Mouse (Mus musculus): Measurements from ENCODE around the gene P2rx3. TPM values are rescaled to one million over a fixed set of nuclear protein-coding genes. Genes with fewer than 3 reads are reported as not detected.

P2rx3 gene
- total and polyA plus RNA-seq, 3 experiments = 2.2 to 7.1 (median 3.7) TPM

DNA sequence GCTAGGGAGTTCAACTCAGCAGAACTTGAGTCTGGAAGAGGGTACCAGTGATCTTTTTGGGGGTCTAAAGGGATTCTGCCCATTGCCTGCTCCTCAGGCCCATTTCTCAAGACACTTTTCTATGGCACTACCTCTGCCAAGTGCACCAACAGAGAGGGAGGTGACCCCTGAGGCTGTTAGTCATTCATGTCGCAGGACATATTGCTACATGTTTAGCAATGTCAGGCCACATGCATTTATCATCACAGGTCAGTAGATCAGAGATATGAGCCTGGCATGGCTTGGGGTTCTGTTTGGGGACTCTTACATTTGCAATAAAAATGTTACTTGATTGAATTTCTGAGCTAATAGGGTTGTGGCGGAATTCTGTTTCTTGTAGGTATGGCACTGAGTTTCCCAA lies 61.7 kb downstream of the P2rx3 start:
- dilution Hi-C loops (cut with MboI; ENCODE audit: extremely low pct_ligation_motif_present, extremely low pct_unique_long_range_greater_than_20kb, low sequenced_read_pairs) = no loop called here
- in situ Hi-C loops (cut with MboI; ENCODE audit: low pct_ligation_motif_present, low pct_unique_long_range_greater_than_20kb, low sequenced_read_pairs) = no loop called here
- no peak overlapping the region for H3K27ac ChIP-seq (ENCODE audit: insufficient read depth, low read depth)
- H3K79me2 ChIP-seq (replicated peaks; ENCODE audit: control insufficient read depth, extremely low read depth, insufficient read depth, poor library complexity, severe bottlenecking) = no peaks in the 10 kb centered on the region
- DNase-seq (ENCODE audit: extremely low read depth) = no peak
- H3K4me2 ChIP-seq (ENCODE audit: insufficient read depth, low read depth, poor library complexity, severe bottlenecking) = no peak overlapping the region
- TF ChIP-seq ELF1 (IDR thresholded peaks at IDR 0.05; ENCODE audit: low read depth, low read length) = no peak
- no peak for TF ChIP-seq GABPA (IDR thresholded peaks at IDR 0.05; ENCODE audit: insufficient replicate concordance, low read depth, low read length)
- TF ChIP-seq MEF2A (IDR thresholded peaks at IDR 0.05; ENCODE audit: borderline replicate concordance, low read depth, low read length) = no peak
- TF ChIP-seq E2F4 (IDR thresholded peaks at IDR 0.05; ENCODE audit: insufficient replicate concordance, low read depth, low read length) = no peak
- TF ChIP-seq MAFK (IDR thresholded peaks at IDR 0.05; ENCODE audit: insufficient replicate concordance, low read length) = no peak
- TF ChIP-seq SIN3A (IDR thresholded peaks at IDR 0.05; ENCODE audit: low read length) = no peak
- no peak for TF ChIP-seq CHD1 (IDR thresholded peaks at IDR 0.05; ENCODE audit: low read depth, low read length)
- TF ChIP-seq ZMIZ1 (IDR thresholded peaks at IDR 0.05; ENCODE audit: low read depth, low read length) = no peak
- H3K4me3 ChIP-seq (replicated peaks in 1 of 3; ENCODE audit: low read depth in 2 of 3, low read length in 2 of 3, poor library complexity in 1 of 3) = no peak overlapping the region
- H3K36me3 ChIP-seq (replicated peaks in 1 of 2; ENCODE audit: control insufficient read depth in 1 of 2, insufficient read depth in 1 of 2, low read length in 1 of 2) = no peaks in the 10 kb centered on the region
- no peaks in the 10 kb centered on the region for H3K27me3 ChIP-seq (replicated peaks)
- H3K4me1 ChIP-seq (ENCODE audit: control insufficient read depth in 1 of 2, insufficient read depth in 2 of 2) = peaks cover 0 to 13% of the 10 kb centered on the region in 2 experiments; a peak in 2 of 4 replicates
- no peak overlapping the region for H3K9ac ChIP-seq (ENCODE audit: insufficient read depth, low read depth)
- no peaks in the 10 kb centered on the region for H3K9me3 ChIP-seq (replicated peaks; ENCODE audit: low read length)

- Histone ChIP-seq H3K4me2 (ENCODE audit: insufficient read depth, low read depth, poor library complexity, severe bottlenecking) (no peak overlapping the region; the same call in 1 of the 2 replicates), H3K27ac (ENCODE audit: insufficient read depth, low read depth) (peak overlapping the region; percentile 86), H3K4me1 (ENCODE audit: control insufficient read depth in 1 of 2, insufficient read depth in 2 of 2) (peaks cover 32 to 63% of the 10 kb centered on the region in 2 experiments), H3K79me2 (replicated peaks; ENCODE audit: control insufficient read depth, extremely low read depth, insufficient read depth, poor library complexity, severe bottlenecking) (no peaks in the 10 kb centered on the region), H3K36me3 (replicated peaks in 1 of 2; ENCODE audit: control insufficient read depth in 1 of 2, insufficient read depth in 1 of 2, low read length in 1 of 2) (peaks cover 0 to 5% of the 10 kb centered on the region in 2 experiments), H3K27me3 (replicated peaks) (no peaks in the 10 kb centered on the region), H3K9me3 (replicated peaks; ENCODE audit: low read length) (no peaks in the 10 kb centered on the region), H3K4me3 (replicated peaks in 1 of 3; ENCODE audit: low read depth in 2 of 3, low read length in 2 of 3, poor library complexity in 1 of 3) (no peak overlapping the region), H3K9ac (ENCODE audit: insufficient read depth, low read depth) (peak overlapping the region; percentile 42; the same call in 1 of the 2 replicates)
- in situ Hi-C loops (cut with MboI; ENCODE audit: low pct_ligation_motif_present, low pct_unique_long_range_greater_than_20kb, low sequenced_read_pairs) (no loop called here), dilution Hi-C loops (cut with MboI; ENCODE audit: extremely low pct_ligation_motif_present, extremely low pct_unique_long_range_greater_than_20kb, low sequenced_read_pairs) (no loop called here)
- peak; percentile 85 for DNase-seq (ENCODE audit: extremely low read depth)
- TF ChIP-seq ELF1 (IDR thresholded peaks at IDR 0.05; ENCODE audit: low read depth, low read length) (peak; percentile 68), ZNF384 (IDR thresholded peaks at IDR 0.05; ENCODE audit: low read depth, low read length) (no peak), MAFK (IDR thresholded peaks at IDR 0.05; ENCODE audit: insufficient replicate concordance, low read length) (peak; percentile 36; the same call in 1 of the 2 replicates), MYC (IDR thresholded peaks at IDR 0.05; ENCODE audit: low read depth, low read length) (peak; percentile 95), UBTF (IDR thresholded peaks at IDR 0.05; ENCODE audit: low read depth, low read length) (no peak), SMC3 (IDR thresholded peaks at IDR 0.05; ENCODE audit: low read depth, low read length) (0 out of 2 replicates have a peak, but pooled peaks have one; percentile 4), USF2 (conservative IDR thresholded peaks at IDR 0.05; ENCODE audit: low read depth, low read length) (no peak), CHD2 (IDR thresholded peaks at IDR 0.05; ENCODE audit: low read length) (peak; percentile 72), ZMIZ1 (IDR thresholded peaks at IDR 0.05; ENCODE audit: low read depth, low read length) (0 out of 2 replicates have a peak, but pooled peaks have one; percentile 19), MXI1 (IDR thresholded peaks at IDR 0.05; ENCODE audit: low read depth, low read length) (peak; percentile 82; the same call in 1 of the 2 replicates), MAX (IDR thresholded peaks at IDR 0.05; ENCODE audit: low read length) (peak; percentile 94), MEF2A (IDR thresholded peaks at IDR 0.05; ENCODE audit: borderline replicate concordance, low read depth, low read length) (peak; percentile 80; the same call in 1 of the 2 replicates), RCOR1 (conservative IDR thresholded peaks at IDR 0.05; ENCODE audit: low read depth, low read length) (peak; percentile 86; the same call in 1 of the 2 replicates), CTCF (conservative IDR thresholded peaks at IDR 0.05 in 1 of 2, IDR thresholded peaks at IDR 0.05 in 1 of 2; ENCODE audit: low read depth in 2 of 2, low read length in 2 of 2) (no peak), MAZ (IDR thresholded peaks at IDR 0.05; ENCODE audit: low read depth, low read length) (no peak), EP300 (IDR thresholded peaks at IDR 0.05; ENCODE audit: low read length) (peak; percentile 97), BHLHE40 (IDR thresholded peaks at IDR 0.05; ENCODE audit: low read depth, low read length) (peak; percentile 88), ZKSCAN1 (IDR thresholded peaks at IDR 0.05; ENCODE audit: borderline replicate concordance, low read depth, low read length) (no peak; the same call in 1 of the 2 replicates), PAX5 (IDR thresholded peaks at IDR 0.05; ENCODE audit: low read length) (no peak), SIN3A (IDR thresholded peaks at IDR 0.05; ENCODE audit: low read length) (peak; percentile 84), JUND (conservative IDR thresholded peaks at IDR 0.05; ENCODE audit: low read depth, low read length) (peak; percentile 74; the same call in 1 of the 2 replicates), HCFC1 (IDR thresholded peaks at IDR 0.05; ENCODE audit: low read depth, low read length) (peak; percentile 45), RAD21 (IDR thresholded peaks at IDR 0.05; ENCODE audit: low read depth, low read length) (no peak; the same call in 1 of the 2 replicates), CHD1 (IDR thresholded peaks at IDR 0.05; ENCODE audit: low read depth, low read length) (0 out of 2 replicates have a peak, but pooled peaks have one; percentile 54), TCF12 (IDR thresholded peaks at IDR 0.05; ENCODE audit: low read depth, low read length) (peak; percentile 79), ETS1 (conservative IDR thresholded peaks at IDR 0.05; ENCODE audit: low read depth, low read length) (peak; percentile 65), NELFE (IDR thresholded peaks at IDR 0.05; ENCODE audit: low read depth, low read length) (no peak), USF1 (IDR thresholded peaks at IDR 0.05; ENCODE audit: low read depth, low read length) (no peak)
Measured at GRCm38 (mm10) chr2:84967318-84967991, 69.8 kb downstream of the P2rx3 start.
